Mouse (Mus musculus): ENCODE measurements around the gene Slc17a1.

GRCm38 (mm10) chr13:23914376-23915167 is 47.0 kb downstream of the Slc17a1 start, which contains the start of gene Slc17a4:
- TF ChIP-seq POLR2A (IDR thresholded peaks at IDR 0.05; ENCODE audit: extremely low read depth, insufficient read depth, low read length) (no peak), CTCF (IDR thresholded peaks at IDR 0.05; ENCODE audit: low read depth, low read length) (no peak)
